Mouse (Mus musculus) T-helper 2 cell (primary cell): ENCODE measurements around the gene Gm21119.
"Not testable (repeated sequence)": the region's sequence is repeated elsewhere in the genome, so short reads cannot be mapped to it uniquely, and the experiment has no call there.

Experiments used
- in situ Hi-C: fragments of 300-600 bp; cut with MboI, MseI; formaldehyde crosslinking; loops from one replicate; pipeline ENCODE4 v1.15.1; 2025; ENCODE audit warnings: high pct_unique_total_duplicates

Gene Gm21119

DNA sequence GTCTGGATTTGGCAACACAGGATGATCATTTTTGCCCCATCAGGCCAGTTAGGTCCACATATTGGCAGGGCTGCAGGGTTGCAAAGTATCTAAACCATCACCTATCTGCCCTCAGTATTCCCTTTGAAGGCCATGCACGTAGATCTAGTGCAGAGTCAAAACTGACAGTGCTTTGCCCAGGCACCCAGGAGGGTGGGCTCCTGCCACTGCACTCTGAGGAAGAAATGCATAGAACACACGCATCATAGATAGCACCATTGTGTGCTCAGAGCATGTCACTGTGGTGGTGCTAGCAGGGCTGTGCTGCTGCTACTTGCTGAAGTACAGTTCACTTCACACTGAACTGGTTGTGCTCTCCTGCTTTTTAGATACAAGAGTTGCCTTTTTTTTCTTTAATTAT, at the start of gene Gm21119:
Gene Gm21119, plus strand, starts transcription at position 301 of the 400 bp plus-strand sequence.
- in situ Hi-C loops: loop anchor here (5.0 to 25.0 kb wide), 2 partner anchors 223 to 577 kb away; no protein-coding TSS in a partner anchor

DNA sequence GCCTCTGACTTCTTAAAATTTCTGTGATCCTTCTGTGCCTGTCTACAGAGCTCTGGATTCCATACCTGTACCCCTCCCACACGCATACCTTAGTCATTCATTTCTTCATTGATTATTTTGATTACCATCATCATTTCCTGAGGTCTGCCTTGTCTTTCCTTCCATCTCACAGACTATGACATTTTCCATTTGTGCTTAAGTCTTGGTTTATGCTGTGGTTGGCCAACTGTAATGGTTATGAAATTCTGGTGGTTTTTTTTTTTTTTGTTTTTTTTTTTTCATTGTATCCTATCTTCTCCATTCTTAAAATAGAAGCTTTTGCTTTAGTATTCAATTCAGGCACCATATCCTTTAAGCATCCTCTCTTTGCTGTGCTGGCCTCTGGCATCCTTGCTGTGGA, 48.0 kb upstream of the Gm21119 start:
- in situ Hi-C loops: loop anchor here (25.0 kb wide), 1 partner anchor 1821 kb away; the partner anchor contains the start of gene Slc25a15

DNA sequence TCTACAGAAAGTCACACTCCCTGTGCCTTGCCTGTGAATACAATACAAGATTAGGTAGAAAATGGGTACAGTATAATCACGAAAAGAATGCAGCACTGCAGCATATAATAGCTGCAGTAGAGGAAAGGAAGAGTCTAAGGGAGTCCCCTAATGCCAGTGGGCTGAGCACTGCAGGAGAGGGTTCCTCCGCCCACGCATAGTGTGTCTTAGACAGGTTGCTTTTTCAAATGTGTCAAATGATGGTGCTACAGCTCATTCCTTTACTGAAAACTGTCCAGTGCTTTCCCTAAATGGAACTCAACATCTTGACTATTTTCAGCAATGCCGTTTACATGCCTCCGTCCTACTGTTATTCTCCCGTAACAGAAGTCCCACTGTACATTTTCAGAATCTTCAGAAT, 33.6 kb upstream of the Gm21119 start:
- in situ Hi-C loops: loop anchor here (10.0 kb wide), 1 partner anchor 186 kb away; no protein-coding TSS in a partner anchor

DNA sequence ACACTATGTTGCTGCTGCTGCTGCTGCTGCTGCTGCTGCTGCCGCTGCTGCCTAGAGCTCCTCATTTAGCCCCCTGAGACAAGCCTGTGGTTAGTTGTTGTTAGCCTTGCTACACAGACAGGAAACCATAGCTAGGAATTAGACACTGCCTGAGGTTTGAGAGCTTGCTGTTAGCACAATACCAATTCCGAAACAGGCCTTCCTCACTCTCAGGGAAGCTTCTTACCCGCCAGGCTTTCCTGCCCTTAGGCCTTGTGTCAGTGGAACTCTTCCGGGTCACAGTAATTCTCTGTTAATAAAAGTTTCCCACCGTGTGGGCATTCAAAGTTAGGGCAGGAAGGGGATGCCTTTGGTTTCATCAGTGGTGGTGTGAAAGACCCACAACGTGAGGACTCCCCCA, 31.9 kb upstream of the Gm21119 start:
- in situ Hi-C loops: loop anchor here (10.0 kb wide), 1 partner anchor 188 kb away; no protein-coding TSS in a partner anchor

DNA sequence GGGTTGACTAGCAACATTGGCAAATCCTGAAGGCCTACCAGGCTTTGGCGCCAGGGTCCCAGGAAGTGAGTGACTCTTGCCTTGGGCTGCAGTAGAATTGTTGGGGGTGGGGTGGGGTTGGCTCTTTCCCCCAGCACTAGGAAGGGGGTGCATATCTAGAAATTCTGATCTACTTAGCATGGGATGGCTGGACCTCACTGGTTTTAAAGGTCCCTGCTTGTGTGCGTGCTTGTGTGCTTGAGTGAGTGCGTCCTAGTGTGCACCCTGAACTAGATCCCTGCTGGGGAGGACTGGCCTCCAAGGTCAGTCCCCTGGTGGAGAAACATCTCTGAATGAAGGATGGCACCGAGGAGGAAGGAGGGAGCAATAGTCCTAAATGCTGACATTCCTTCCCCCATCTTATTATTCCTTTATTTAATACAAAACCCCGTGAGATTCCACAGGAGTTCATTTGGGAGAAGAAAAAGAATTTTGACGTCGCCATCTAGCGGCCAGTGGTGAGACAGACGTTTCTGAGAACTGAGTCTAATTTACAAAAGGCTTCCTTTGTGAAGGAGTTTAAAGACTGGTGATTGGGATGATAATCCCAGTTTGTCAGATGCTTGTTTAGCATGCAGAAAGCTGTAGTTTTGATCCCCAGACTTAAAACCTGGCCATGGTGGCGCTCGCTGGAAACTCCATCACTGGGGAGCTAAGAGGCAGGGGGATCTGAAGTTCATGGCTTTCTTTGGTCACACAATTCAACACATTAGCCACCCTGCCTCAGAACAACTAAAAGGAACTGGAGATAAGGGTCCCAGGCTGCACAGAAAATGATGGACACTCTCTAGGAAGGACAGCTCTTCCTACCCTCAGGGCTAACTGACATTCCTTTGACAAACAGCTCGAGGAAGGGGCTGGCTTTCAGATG, 26.2 kb upstream of the Gm21119 start:
- in situ Hi-C loops: loop anchor here (5.0 to 10.0 kb wide), 2 partner anchors 194 to 326 kb away; no protein-coding TSS in a partner anchor

DNA sequence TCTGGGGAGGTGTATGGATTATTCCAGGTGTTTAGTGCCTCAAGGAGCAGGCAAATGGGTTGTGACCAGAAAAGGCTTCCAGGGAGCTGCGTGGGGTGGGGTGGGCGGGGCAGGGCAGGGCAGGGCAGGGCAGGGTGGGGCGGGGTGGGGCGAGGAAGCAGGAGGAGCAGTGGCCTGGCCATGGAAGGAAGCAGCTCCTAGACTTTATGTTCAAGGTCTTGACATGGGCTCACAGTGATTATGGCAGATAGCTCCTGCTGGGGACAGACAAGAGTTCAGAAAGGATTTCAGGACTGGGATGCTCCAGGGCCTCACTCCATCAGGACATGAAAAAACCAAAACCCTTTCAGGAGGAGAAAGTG, 25.6 kb upstream of the Gm21119 start:
- in situ Hi-C loops: loop anchor here (5.0 to 10.0 kb wide), 2 partner anchors 194 to 327 kb away; no protein-coding TSS in a partner anchor

GRCm38 (mm10) chr8:20590117-20590997, 24.4 kb upstream of the Gm21119 start:
- in situ Hi-C loops: loop anchor here (5.0 kb wide), 1 partner anchor 883 kb away; no protein-coding TSS in a partner anchor

DNA sequence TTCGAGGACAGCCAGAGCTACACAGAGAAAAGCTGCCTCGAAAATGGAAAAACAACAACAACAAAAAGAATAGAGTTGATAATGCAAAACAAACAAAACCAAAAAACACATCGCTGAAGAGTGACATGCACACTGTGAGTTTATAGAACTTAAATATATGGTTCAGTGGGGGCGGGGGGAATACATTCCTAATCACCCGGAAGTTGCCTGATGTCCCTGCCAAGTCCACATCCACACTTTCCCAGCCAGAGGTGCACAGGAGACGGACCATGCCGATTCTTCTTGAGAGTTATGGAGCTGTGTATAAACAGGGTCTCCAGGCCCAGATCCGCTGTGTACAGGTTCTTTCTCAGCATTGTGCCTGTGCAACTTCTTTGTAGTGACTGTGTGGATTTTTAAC, 23.7 kb upstream of the Gm21119 start:
- in situ Hi-C loops: loop anchor here (5.0 kb wide), 1 partner anchor 884 kb away; no protein-coding TSS in a partner anchor

DNA sequence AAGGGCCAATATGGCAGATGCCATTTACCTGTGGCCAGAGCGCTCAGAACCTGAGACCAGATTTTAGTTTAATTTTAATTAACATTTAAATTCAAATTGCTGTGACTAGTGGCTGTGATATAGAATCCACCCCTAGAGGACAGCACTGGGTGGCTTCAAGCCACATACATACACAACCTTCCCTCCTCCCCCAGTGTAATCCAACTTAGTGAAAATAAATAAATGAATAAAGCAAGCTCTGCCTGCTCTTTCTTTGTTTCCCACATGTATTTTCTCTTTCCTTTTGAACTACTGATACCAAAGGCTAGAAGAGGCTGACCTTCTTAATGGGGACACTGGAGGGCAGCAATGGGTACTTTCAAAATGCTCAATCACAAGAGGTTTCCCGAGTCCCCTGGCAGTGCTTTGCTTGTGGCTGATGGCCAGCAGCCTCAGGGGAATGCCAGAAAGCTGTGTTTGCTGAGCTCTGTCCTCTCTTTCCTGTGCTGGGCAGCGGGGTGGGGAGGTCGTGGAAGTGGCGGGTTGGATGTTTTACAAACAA, 21.9 kb upstream of the Gm21119 start:
- in situ Hi-C loops: loop anchor here (5.0 kb wide), 1 partner anchor 886 kb away; no protein-coding TSS in a partner anchor

DNA sequence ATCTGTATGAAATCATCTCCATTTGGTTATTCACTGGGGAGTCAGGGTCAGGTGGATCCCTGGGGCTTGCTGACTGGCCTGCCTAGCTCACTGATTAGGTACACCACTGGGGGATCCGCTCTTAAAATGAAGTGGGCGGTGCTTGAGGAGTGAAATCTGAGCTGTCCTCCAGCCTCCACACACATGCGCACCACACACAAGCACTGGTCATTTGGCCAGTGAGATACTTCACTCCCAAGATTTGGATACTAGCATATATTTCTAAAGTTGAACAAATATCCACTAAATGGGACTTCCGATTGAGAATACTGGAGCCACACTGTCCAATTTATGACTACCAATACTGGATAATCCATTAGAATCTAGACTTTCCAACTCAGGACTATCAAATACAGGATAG, 20.9 kb upstream of the Gm21119 start:
- in situ Hi-C loops: loop anchor here (5.0 kb wide), 1 partner anchor 887 kb away; no protein-coding TSS in a partner anchor

DNA sequence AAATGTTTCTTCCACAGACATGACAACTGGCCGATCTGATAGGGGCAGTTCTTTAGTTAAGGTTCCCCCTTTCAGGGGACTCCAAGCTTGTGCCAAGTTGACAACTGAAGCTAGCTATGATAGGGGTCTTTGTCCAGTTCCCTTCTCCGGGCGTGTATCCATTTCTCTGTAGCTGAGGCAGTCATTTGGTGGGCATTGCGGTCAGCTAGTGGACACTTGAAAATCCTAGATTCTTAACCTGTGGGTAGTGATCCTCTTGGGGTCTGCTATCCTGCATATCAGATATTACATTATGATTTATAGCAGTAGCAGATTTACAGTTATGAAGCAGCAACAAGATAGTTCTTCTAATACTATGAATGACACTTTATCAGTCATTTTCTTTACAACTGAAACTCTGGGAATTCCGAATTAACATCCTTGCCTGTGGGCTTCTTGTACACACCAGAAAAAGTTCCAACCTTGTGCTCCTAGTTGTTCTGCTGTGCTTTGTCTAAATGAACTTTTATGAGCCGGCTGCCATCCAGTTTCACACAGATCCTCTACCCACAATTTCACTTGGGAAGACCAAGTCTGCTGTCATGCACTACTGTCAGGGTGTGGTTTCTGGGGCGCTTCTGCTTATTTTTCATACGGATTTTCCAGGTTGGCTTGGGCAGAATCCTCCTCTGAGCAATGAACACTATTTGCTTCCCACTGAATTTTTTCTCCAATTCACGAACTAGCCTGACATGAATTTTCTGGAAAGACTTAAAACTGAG, 18.5 kb upstream of the Gm21119 start:
- in situ Hi-C loops: not testable (repeated sequence)

DNA sequence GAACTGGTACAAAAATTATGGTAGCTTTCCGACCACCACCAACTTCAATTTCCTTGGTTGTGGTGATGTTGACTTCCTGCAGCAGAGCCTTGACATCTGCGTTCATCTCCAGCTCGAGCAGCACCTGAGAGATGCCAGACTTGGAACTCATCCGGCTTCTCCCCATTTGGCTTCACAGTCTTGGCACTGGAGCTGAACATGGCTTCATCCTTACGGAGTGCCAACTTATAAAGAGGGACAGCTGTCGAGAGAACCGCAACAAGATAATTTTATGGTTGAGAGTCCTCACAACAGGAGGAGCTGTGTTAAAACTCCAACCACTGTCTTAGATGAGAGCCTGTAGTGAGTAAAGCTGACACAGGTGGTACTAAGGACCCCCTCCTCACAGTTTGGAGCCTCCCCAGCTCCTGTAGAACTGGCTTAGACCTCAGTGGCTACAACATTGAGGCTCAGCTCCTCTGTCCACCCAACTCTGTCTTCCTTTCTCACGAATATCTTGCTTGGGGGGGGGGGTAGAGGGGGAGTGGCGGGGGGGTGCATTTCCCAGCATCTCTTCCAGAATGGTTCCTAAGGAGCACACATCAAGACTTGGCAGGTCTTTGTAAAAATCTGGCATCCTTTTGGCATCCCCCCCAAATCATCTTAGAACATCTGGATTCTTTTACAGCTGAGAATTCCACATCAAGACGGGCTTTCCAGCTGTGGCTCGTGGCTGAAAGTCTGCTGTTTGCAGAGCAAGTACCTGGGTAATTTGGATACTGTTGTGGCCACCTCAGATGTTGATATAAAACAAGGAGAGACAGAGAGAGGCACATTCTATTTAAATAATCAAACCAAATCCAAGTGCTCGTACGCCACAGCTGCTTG, 17.6 kb upstream of the Gm21119 start:
- in situ Hi-C loops: not testable (repeated sequence)

GRCm38 (mm10) chr8:20598300-20599170, 16.2 kb upstream of the Gm21119 start:
- in situ Hi-C loops: not testable (repeated sequence)

- in situ Hi-C loops: not testable (repeated sequence)
These were observed 15.4 kb upstream of the Gm21119 start for GRCm38 (mm10) chr8:20599350-20599749.

- in situ Hi-C loops: loop anchor here (25.0 kb wide), 1 partner anchor 226 kb away; no protein-coding TSS in a partner anchor
These were observed 3.9 kb upstream of the Gm21119 start for GRCm38 (mm10) chr8:20610856-20611255.

GRCm38 (mm10) chr8:20612721-20613120, 2.0 kb upstream of the Gm21119 start:
- in situ Hi-C loops: loop anchor here (25.0 kb wide), 1 partner anchor 225 kb away; no protein-coding TSS in a partner anchor

GRCm38 (mm10) chr8:20630766-20631165, 16.0 kb downstream of the Gm21119 start:
- in situ Hi-C loops: not testable (repeated sequence)

GRCm38 (mm10) chr8:20637931-20638330, 23.2 kb downstream of the Gm21119 start:
- in situ Hi-C loops: not testable (repeated sequence)
